Mouse (Mus musculus) heart, embryonic 16.5 days (tissue): ENCODE results near the gene Arhgap8. TPM values are rescaled to one million over a fixed set of nuclear protein-coding genes. Genes with fewer than 3 reads are reported as not detected.

Experiments
- ATAC-seq: fragments of 200-750 bp; cut with Nextera tagmentation; replicated peaks from 2 replicates; pipeline ENCODE4 v1.8.0; 2017; ENCODE audit warnings: moderate number of reproducible peaks; ENCODE audit not compliant: insufficient read depth, low FRiP score; ENCODE audit errors: extremely low read depth
- H3K27ac ChIP-seq: fragments of 300-500 bp; sonication (generic); 2 replicates; pipeline ENCODE4 v1.5.1; 2014; ENCODE audit warnings: mild to moderate bottlenecking, low read length, control low read depth, moderate library complexity
- H3K27me3 ChIP-seq: fragments of 300-500 bp; sonication (generic); 2 replicates; pipeline ENCODE4 v1.6.1; 2014; ENCODE audit warnings: low read length, mixed read lengths; ENCODE audit not compliant: control insufficient read depth, insufficient read depth
- H3K36me3 ChIP-seq: fragments of 300-500 bp; sonication (generic); 2 replicates; pipeline ENCODE4 v1.6.1; 2014; ENCODE audit not compliant: control insufficient read depth, insufficient read depth
- H3K4me1 ChIP-seq: fragments of 300-500 bp; sonication (generic); 2 replicates; pipeline ENCODE4 v1.6.1; 2014; ENCODE audit warnings: low read length, mixed read lengths; ENCODE audit not compliant: control insufficient read depth, insufficient read depth
- H3K4me2 ChIP-seq: fragments of 300-500 bp; sonication (generic); 2 replicates; pipeline ENCODE4 v1.6.1; 2014; ENCODE audit warnings: low read depth, mild to moderate bottlenecking, control low read depth, low read length
- H3K4me3 ChIP-seq: fragments of 300-500 bp; sonication (generic); 2 replicates; pipeline ENCODE4 v1.5.1; 2014; ENCODE audit warnings: mild to moderate bottlenecking, control low read depth, low read length
- H3K9ac ChIP-seq: fragments of 300-500 bp; sonication (generic); 2 replicates; pipeline ENCODE4 v1.6.1; 2014; ENCODE audit warnings: low read length, control low read depth
- H3K9me3 ChIP-seq: fragments of 300-500 bp; sonication (generic); replicated peaks from 2 replicates; pipeline ENCODE4 v1.6.1; 2016; ENCODE audit warnings: low read length; ENCODE audit not compliant: control insufficient read depth
- WGBS: fragments of 180-500 bp; shearing (Covaris S2); extraction: QIAGEN DNeasy Blood & Tissue Kit; methylation state at CpG from one replicate; pipeline ENCODE4 v1.1.7; 2014; 5-methylcytosine and 5-hydroxymethylcytosine counted together
- polyA plus RNA-seq: library from polyadenylated mRNA; unstranded; fragments of >200 nt; fragmentation: Nextera tagmentation; extraction: Ambion mirVana; gene quantifications from 2 replicates; pipeline ENCODE4 v1.2.1, GENCODE M21; 2015

Arhgap8 gene
- polyA plus RNA-seq, 1 experiment from 2014 or later: 10.1 TPM

DNA sequence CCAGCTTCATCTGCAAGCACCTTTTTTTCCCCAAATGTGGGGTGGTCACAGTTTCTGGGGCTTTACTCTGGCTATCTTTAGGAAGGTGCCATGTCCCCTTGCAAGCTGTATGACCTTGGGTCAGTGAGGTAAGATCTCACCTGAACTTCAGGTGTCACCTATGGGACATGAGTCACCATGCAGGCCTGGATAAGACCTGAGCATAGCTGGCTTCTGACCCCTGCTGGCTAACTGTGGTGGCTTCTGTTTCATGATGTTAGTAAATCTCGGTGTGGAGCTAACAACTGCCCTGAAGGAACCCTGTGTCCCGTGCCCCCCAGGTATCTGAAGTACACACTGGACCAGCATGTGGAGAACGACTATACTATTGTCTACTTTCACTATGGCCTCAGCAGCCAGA is 21.7 kb downstream of the Arhgap8 start:
- Histone ChIP-seq H3K27ac (no peak overlapping the region), H3K9me3 (no peaks in the 10 kb centered on the region), H3K4me2 (no peak overlapping the region), H3K9ac (no peak overlapping the region), H3K27me3 (no peaks in the 10 kb centered on the region), H3K4me3 (no peak overlapping the region), H3K4me1 (peaks cover 3% of the 10 kb centered on the region; the same call in 1 of the 2 replicates), H3K36me3 (no peaks in the 10 kb centered on the region)
- 73% methylated on average over 3 of the region's 3 CpGs for WGBS
- no peak for ATAC-seq

DNA sequence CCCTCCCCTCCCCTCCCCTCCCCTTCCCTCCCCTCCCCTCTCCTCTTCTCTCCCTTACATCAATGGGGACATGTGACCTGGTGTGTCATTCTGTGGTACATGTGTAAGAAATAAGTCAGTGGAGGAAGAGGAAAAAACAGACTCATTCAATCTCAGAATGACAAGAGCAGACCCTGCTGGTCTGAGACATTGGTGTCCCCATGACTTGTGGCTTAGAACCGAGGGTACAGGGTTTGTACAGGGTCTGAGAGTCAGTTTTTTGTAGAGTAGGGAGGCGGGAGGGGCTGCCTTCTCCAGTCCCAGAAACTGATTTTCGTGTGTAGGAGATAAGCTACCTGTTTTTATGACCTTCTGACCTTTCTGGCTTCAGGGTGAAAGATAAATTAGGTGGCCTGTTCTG is 23.5 kb downstream of the Arhgap8 start:
- Histone ChIP-seq H3K4me1 (peaks cover 3% of the 10 kb centered on the region; the same call in 1 of the 2 replicates), H3K36me3 (no peaks in the 10 kb centered on the region), H3K4me2 (no peak overlapping the region), H3K4me3 (no peak overlapping the region), H3K9me3 (no peaks in the 10 kb centered on the region), H3K9ac (no peak overlapping the region), H3K27ac (no peak overlapping the region), H3K27me3 (no peaks in the 10 kb centered on the region)
- 23% methylated on average over 3 of the region's 3 CpGs for WGBS
- no peak for ATAC-seq

DNA sequence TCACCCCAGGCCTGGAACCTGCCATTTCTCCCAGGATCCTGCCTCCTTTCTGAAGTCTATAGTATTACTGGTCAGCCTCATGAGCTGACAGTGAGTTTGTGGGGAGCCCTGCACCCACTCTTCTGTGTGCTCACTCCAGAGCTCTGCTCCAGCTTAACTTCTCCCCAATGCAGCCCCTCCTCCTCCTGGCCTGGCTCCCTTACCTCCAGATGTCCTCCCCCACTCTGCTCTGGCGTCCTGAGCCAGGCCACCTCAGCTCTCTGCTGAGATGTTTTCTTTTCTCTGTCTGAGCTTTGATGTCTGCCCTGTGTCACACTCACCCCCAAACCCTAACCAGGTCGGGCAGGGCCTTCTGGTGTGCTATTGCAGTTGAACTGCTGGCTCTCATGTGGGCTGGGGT is 24.5 kb downstream of the Arhgap8 start:
- Histone ChIP-seq H3K4me3 (no peak overlapping the region), H3K4me2 (no peak overlapping the region), H3K9ac (no peak overlapping the region), H3K27me3 (no peaks in the 10 kb centered on the region), H3K36me3 (no peaks in the 10 kb centered on the region), H3K27ac (no peak overlapping the region), H3K9me3 (no peaks in the 10 kb centered on the region), H3K4me1 (peaks cover 3% of the 10 kb centered on the region; the same call in 1 of the 2 replicates)
- peak; percentile 18; the same call in 1 of the 2 replicates for ATAC-seq
- 19% methylated on average over 2 of the region's 2 CpGs for WGBS

DNA sequence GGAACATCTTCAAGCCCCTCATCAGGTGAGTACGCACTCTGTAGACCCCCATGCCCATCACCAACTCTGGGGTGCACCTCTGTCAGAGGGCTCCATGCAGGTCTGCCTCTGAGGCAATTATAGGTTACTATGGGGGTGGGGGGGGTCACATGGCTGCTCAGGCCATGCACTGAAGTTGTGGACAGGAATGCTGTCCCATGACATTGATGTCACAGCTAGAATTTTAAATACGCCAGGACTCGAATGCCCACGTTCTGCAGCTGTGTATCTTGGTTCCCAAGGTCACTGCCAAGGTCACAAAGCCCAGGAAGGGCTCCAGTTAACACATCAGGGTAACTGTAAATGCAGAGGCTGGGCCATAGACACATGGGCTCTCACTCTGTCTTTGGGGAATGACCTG is 26.0 kb downstream of the Arhgap8 start:
- no peak overlapping the region for H3K4me2 ChIP-seq
- H3K27ac ChIP-seq: no peak overlapping the region
- H3K4me3 ChIP-seq: no peak overlapping the region
- H3K27me3 ChIP-seq: no peaks in the 10 kb centered on the region
- H3K9me3 ChIP-seq: no peaks in the 10 kb centered on the region
- H3K9ac ChIP-seq: no peak overlapping the region
- WGBS: 65% methylated on average over 4 of the region's 4 CpGs
- no peaks in the 10 kb centered on the region for H3K36me3 ChIP-seq
- no peak; the same call in 1 of the 2 replicates for ATAC-seq
- peaks cover 3% of the 10 kb centered on the region; the same call in 1 of the 2 replicates for H3K4me1 ChIP-seq

DNA sequence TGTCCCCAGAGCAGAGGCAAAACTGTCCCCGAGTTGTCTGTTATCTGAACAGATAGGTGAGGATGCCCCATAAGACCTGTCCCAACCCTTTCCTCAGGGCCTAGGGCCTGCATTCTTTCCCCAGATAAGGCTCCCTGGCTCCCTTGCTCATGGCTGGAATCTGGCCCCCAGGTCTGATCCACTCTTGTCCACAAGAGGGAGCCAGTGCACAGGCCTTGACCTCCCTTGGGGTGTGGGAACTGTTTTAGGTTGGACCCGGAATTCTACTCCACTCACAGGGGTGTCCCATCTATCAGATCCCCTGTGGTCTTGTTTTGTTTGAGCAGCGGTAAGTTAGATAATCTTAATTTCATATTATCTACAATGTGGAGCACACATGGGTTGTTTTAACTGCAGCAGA is 35.1 kb downstream of the Arhgap8 start:
- Histone ChIP-seq H3K9ac (no peak overlapping the region), H3K4me3 (no peak overlapping the region), H3K4me2 (no peak overlapping the region), H3K9me3 (no peaks in the 10 kb centered on the region), H3K27ac (no peak overlapping the region), H3K36me3 (no peaks in the 10 kb centered on the region), H3K4me1 (no peaks in the 10 kb centered on the region; the same call in 1 of the 2 replicates), H3K27me3 (peaks cover 4% of the 10 kb centered on the region)
- WGBS: 8% methylated on average over 3 of the region's 3 CpGs
- peak; percentile 69 for ATAC-seq

DNA sequence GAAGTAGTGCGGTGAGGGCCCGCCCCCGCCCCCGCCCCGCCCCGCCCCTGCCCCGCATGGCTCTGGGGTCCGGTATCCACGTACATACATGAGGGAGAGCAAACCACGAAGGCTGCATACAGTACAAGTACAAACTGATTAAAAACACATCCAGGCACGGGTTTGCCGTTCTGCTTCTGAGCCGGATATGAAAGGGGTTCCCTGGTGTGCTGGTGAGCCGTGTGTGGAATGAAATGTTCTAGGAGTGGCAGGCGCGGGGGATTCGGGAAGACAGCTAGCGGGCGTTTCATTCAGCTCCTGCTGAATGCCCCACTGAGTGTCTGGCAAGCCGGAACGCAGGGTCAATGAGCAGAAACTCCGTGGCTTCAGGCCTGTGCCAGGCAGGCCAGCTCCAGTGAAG is 36.6 kb downstream of the Arhgap8 start:
- Histone ChIP-seq H3K36me3 (no peaks in the 10 kb centered on the region), H3K27me3 (peaks cover 4% of the 10 kb centered on the region), H3K4me1 (no peaks in the 10 kb centered on the region; the same call in 1 of the 2 replicates), H3K9ac (0 out of 2 replicates have a peak overlapping the region, but pooled peaks have one; percentile 35), H3K4me3 (peak overlapping the region; percentile 22), H3K27ac (no peak overlapping the region), H3K9me3 (no peaks in the 10 kb centered on the region), H3K4me2 (peak overlapping the region; percentile 66)
- no peak for ATAC-seq
- WGBS: 4% methylated on average over 22 of the region's 22 CpGs

DNA sequence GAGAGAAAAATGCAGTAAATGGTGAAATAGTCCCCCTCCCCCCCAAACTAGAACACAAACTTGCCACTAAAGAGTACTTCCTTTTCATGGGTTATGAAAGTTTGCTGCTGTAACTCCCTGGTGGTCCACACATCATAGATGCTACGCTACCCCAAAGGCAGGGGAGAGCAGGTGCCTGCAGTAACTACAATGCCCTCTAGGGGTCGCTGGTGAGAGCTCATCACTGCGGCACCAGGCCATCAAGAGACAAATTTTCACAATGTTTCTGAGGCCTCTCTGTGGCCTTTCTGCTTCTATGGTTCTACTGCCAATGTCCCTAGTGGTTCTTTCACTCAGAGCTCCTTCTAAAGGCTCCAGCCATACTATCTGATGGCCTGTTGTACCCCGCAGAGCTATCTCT is 38.6 kb downstream of the Arhgap8 start:
- H3K9me3 ChIP-seq: no peaks in the 10 kb centered on the region
- H3K4me3 ChIP-seq: no peak overlapping the region
- no peak overlapping the region for H3K4me2 ChIP-seq
- no peaks in the 10 kb centered on the region; the same call in 1 of the 2 replicates for H3K4me1 ChIP-seq
- H3K9ac ChIP-seq: no peak overlapping the region
- WGBS: 39% methylated on average over 4 of the region's 4 CpGs
- no peak overlapping the region for H3K27ac ChIP-seq
- H3K36me3 ChIP-seq: no peaks in the 10 kb centered on the region
- no peak for ATAC-seq
- H3K27me3 ChIP-seq: peaks cover 4% of the 10 kb centered on the region

DNA sequence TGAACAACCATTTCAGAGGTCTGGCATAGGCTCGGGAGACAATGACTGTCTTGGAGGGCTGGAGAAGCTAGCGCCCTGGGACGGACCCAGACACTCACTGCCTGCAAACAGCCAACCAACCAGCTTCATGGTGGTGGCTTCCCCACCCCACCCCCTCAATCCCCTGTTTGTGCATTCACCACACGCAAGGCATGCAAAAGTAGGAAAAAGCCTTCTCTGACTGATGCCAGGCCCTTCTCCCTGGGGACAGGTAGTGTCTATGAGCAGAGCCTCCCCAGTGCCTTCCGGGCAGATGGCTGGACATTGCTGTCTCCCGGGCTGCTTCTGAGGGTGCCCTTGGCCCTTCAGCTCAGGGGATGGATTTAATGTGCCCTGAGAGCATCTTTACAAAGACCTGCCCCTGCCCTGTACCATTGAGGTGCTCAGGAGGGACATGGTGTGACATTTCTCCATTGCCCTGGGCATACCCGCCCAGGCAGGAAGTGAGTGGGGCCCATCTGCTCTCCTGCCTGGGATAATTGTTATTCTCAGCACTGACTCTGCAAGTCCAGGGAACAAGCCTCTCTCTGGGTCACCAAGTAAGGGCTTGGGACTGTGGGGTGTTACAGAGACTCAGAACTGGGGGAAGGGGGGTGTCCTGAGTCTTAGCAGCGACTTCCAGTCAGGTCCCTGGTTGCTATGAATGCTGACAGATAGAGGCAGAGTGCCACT is 43.0 kb downstream of the Arhgap8 start:
- no peaks in the 10 kb centered on the region for H3K9me3 ChIP-seq
- no peaks in the 10 kb centered on the region for H3K36me3 ChIP-seq
- ATAC-seq: no peak
- no peaks in the 10 kb centered on the region; the same call in 1 of the 2 replicates for H3K27me3 ChIP-seq
- no peak overlapping the region for H3K4me2 ChIP-seq
- WGBS: 81% methylated on average over 8 of the region's 8 CpGs
- no peak overlapping the region for H3K9ac ChIP-seq
- no peak overlapping the region for H3K27ac ChIP-seq
- H3K4me3 ChIP-seq: no peak overlapping the region
- H3K4me1 ChIP-seq: no peaks in the 10 kb centered on the region

DNA sequence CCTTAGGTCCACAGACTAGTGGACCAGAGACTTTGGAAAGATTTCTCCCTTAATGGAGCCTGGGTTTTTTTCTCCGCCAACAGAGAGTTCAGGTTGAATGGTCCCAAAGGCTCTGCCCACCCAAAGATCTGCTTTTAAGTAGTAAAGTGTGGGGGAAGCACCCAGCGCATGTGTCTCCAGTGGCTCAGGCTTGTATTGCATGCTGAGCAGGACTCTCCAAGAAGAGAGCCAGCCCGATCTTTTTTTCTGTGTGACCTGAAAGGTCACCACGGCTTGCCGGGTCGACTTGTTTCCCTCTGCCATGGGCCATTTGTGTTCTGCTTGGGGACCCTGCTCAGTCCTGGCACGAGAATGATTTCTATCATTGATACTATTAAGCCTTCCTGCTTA is 43.6 kb downstream of the Arhgap8 start:
- Histone ChIP-seq H3K4me1 (no peaks in the 10 kb centered on the region), H3K27me3 (no peaks in the 10 kb centered on the region), H3K36me3 (no peaks in the 10 kb centered on the region), H3K4me2 (no peak overlapping the region), H3K27ac (no peak overlapping the region), H3K9me3 (no peaks in the 10 kb centered on the region), H3K4me3 (no peak overlapping the region), H3K9ac (no peak overlapping the region)
- WGBS: 51% methylated on average over 7 of the region's 7 CpGs
- ATAC-seq: no peak
